Mouse (Mus musculus): ENCODE measurements around the gene Pdzk1ip1.

DNA sequence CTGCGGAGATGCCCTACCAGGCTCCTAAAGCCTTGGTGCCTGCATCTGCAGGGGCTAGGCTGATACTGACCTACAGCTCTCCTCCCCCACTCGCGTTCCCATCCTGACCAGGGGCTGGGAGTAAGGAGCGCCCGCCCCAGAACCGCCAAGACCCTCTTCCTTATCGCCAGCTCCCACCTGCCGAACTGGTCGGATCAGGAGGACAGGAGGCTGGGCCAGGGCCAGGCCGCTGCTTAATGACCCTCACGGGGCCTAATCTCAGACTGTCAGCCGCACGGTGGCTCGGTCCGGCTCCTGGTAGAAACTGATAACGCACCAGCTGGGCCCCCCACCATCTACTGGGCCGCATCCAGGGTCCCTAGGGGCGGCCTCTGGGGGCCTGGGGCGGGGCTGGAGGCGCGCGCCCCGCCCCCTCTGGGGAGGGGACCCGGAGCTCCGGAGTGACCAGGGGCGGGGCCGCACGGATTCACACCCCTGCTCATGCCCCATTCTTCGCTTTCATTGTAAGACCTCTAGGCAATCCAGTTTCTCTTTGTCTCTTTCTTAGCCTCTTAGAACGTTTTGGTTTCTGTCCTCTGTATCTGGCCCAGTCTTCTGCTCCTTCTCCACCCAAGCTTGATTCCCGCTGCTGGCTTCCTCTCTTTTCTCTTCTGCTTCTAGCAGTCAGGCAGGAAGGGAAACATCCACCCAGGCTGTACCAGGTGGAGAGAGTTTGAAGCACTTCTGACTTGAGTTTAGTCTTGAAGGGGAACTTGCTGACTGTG is 7.3 kb downstream of the Pdzk1ip1 start:
- TF ChIP-seq POLR2A (IDR thresholded peaks at IDR 0.05; ENCODE audit: low read depth, low read length): no peak
- no peak for TF ChIP-seq CTCF (IDR thresholded peaks at IDR 0.05; ENCODE audit: extremely low read depth, insufficient read length, insufficient replicate concordance, low read depth, low read length)

Measured in small intestine, adult 2 months (tissue).